Mouse (Mus musculus) megakaryocyte, embryonic 14.5 days (primary cell): Measurements from ENCODE around the gene Dip2b.

Source experiments
- FLI1 ChIP-seq: IDR thresholded peaks from 2 replicates; pipeline ENCODE4 v1.6.1; 2012; ENCODE audit warnings: low read length, inconsistent platforms, mixed read lengths
- GATA1 ChIP-seq: IDR thresholded peaks from 3 replicates; pipeline ENCODE4 v1.6.1; 2012; ENCODE audit warnings: mixed read lengths, low read length, inconsistent platforms, borderline replicate concordance

DNA sequence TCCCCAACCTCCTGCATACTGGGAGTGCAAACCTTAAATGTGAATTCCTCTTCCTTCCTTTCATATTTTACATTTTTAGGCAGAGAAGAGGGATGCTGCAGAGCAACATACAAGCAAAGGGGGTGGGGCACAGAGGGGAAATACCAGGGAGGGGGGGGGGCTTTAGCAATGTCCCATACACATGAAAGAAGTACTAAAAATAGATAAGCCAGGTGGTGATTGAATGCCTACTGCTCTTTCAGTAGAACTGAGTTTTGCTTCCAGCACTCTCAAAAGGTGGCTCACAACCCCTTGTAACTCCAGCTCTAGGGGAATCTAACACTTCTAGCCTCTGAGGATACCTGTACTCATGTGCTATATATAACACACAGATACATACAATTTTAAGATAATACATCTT is 32.3 kb upstream of the Dip2b start:
- TF ChIP-seq GATA1 (no peak), FLI1 (no peak)
